Mouse (Mus musculus) MEL (cell line): ENCODE results near the gene Ndel1. TPM values are rescaled to one million over a fixed set of nuclear protein-coding genes. Genes with fewer than 3 reads are reported as not detected.

ENCODE experiments used
- DNase-seq: peaks from one replicate; pipeline ENCODE4 v3.0.0; 2011; ENCODE audit warnings: low read depth, low spot score
- H3K27ac ChIP-seq: 2 replicates; pipeline ENCODE4 v1.5.1; 2012; ENCODE audit warnings: low read depth, mild to moderate bottlenecking, control low read depth, low read length, moderate library complexity; ENCODE audit not compliant: control insufficient read depth
- H3K27me3 ChIP-seq, 2 experiments: fragments of 150-350 bp in 1 of 2; sonication (generic) in 1 of 2; 2 replicates each; pipeline ENCODE4 v1.6.1; 2012; ENCODE audit warnings: low read length in 2 of 2, mild to moderate bottlenecking in 2 of 2, improper control_type of control experiment in 1 of 2, moderate library complexity in 1 of 2; ENCODE audit not compliant: insufficient read depth in 2 of 2, control insufficient read depth in 1 of 2
- H3K36me3 ChIP-seq, 2 experiments: 2 replicates each; pipeline ENCODE4 v1.6.1; 2012 to 2014; ENCODE audit warnings: low read length in 2 of 2, improper control_type of control experiment in 1 of 2, inconsistent platforms in 1 of 2, mild to moderate bottlenecking in 1 of 2; ENCODE audit not compliant: insufficient read depth in 2 of 2, control insufficient read depth in 1 of 2
- H3K4me1 ChIP-seq, 2 experiments: fragments of 150-350 bp in 1 of 2; sonication (generic) in 1 of 2; 2 replicates each; pipeline ENCODE4 v1.6.1; 2012; ENCODE audit warnings: low read length in 2 of 2, improper control_type of control experiment in 1 of 2, mild to moderate bottlenecking in 1 of 2; ENCODE audit not compliant: insufficient read depth in 2 of 2, control insufficient read depth in 1 of 2
- H3K4me3 ChIP-seq, 2 experiments: fragments of 150-350 bp in 1 of 2; sonication (generic) in 1 of 2; 2 replicates each; pipeline ENCODE4 v1.5.1; 2012; ENCODE audit warnings: low read depth in 2 of 2, low read length in 2 of 2, mild to moderate bottlenecking in 2 of 2, moderate library complexity in 2 of 2, control low read depth in 1 of 2, improper control_type of control experiment in 1 of 2; ENCODE audit not compliant: control insufficient read depth in 1 of 2, insufficient read depth in 1 of 2
- H3K79me2 ChIP-seq: 2 replicates; pipeline ENCODE4 v1.6.1; 2012; ENCODE audit warnings: mild to moderate bottlenecking, low read length, moderate library complexity; ENCODE audit not compliant: control insufficient read depth, poor library complexity, insufficient read depth
- H3K9ac ChIP-seq: 2 replicates; pipeline ENCODE4 v1.6.1; 2012; ENCODE audit warnings: low read depth, mild to moderate bottlenecking, control low read depth, low read length, moderate library complexity; ENCODE audit not compliant: control insufficient read depth, poor library complexity, severe bottlenecking
- H3K9me3 ChIP-seq: fragments of 150-350 bp; sonication (generic); replicated peaks from 2 replicates; pipeline ENCODE4 v1.6.1; 2012; ENCODE audit warnings: mild to moderate bottlenecking, low read length, improper control_type of control experiment, moderate library complexity; ENCODE audit not compliant: insufficient read depth
- BHLHE40 ChIP-seq: IDR thresholded peaks from 2 replicates; pipeline ENCODE4 v1.6.1; 2012; ENCODE audit warnings: low read depth, mild to moderate bottlenecking, inconsistent platforms, low read length, improper control_type of control experiment, borderline replicate concordance
- CHD1 ChIP-seq: IDR thresholded peaks from 2 replicates; pipeline ENCODE4 v1.6.1; 2012; ENCODE audit warnings: low read depth, mild to moderate bottlenecking, inconsistent platforms, low read length, improper control_type of control experiment
- CTCF ChIP-seq, 3 experiments: IDR thresholded peaks in 2 of 3; conservative IDR thresholded peaks in 1 of 3; 2 replicates each; pipeline ENCODE4 v1.5.1; 2011 to 2012; ENCODE audit warnings: low read length in 3 of 3, low read depth in 2 of 3, mild to moderate bottlenecking in 2 of 3, improper control_type of control experiment in 1 of 3, inconsistent platforms in 1 of 3, mixed read lengths in 1 of 3, moderate library complexity in 1 of 3; ENCODE audit not compliant: control insufficient read depth in 1 of 3, insufficient read depth in 1 of 3, poor library complexity in 1 of 3, severe bottlenecking in 1 of 3
- E2F4 ChIP-seq: IDR thresholded peaks from 2 replicates; pipeline ENCODE4 v1.6.1; 2011; ENCODE audit warnings: low read depth, low read length, improper control_type of control experiment, borderline replicate concordance
- ELF1 ChIP-seq: IDR thresholded peaks from 2 replicates; pipeline ENCODE4 v1.6.1; 2014; ENCODE audit warnings: low read depth, mild to moderate bottlenecking, inconsistent platforms, low read length, improper control_type of control experiment, moderate library complexity
- EP300 ChIP-seq, 2 experiments: IDR thresholded peaks; 2 replicates each; pipeline ENCODE4 v1.6.1; 2011; ENCODE audit warnings: improper control_type of control experiment in 2 of 2, low read length in 2 of 2, low read depth in 1 of 2, mild to moderate bottlenecking in 1 of 2
- ETS1 ChIP-seq: IDR thresholded peaks from 2 replicates; pipeline ENCODE4 v1.6.1; 2012; ENCODE audit warnings: low read depth, mild to moderate bottlenecking, inconsistent platforms, low read length, improper control_type of control experiment, moderate library complexity
- GABPA ChIP-seq: IDR thresholded peaks from 2 replicates; pipeline ENCODE4 v1.6.1; 2012; ENCODE audit warnings: low read depth, mild to moderate bottlenecking, inconsistent platforms, low read length, improper control_type of control experiment, moderate library complexity
- GATA1 ChIP-seq: IDR thresholded peaks from 2 replicates; pipeline ENCODE4 v1.6.1; 2011; ENCODE audit warnings: low read depth, low read length, improper control_type of control experiment
- HCFC1 ChIP-seq: IDR thresholded peaks from 2 replicates; pipeline ENCODE4 v1.6.1; 2012; ENCODE audit warnings: low read depth, mild to moderate bottlenecking, inconsistent platforms, low read length, improper control_type of control experiment, moderate library complexity
- KAT2A ChIP-seq: conservative IDR thresholded peaks from 2 replicates; pipeline ENCODE4 v1.6.1; 2012; ENCODE audit warnings: low read depth, low read length, improper control_type of control experiment, inconsistent platforms
- MAFK ChIP-seq: IDR thresholded peaks from 2 replicates; pipeline ENCODE4 v1.6.1; 2011; ENCODE audit warnings: low read depth, mild to moderate bottlenecking, low read length, improper control_type of control experiment, borderline replicate concordance
- MAX ChIP-seq: IDR thresholded peaks from 2 replicates; pipeline ENCODE4 v1.6.1; 2011; ENCODE audit warnings: low read length, improper control_type of control experiment
- MAZ ChIP-seq: IDR thresholded peaks from 2 replicates; pipeline ENCODE4 v1.6.1; 2012; ENCODE audit warnings: low read depth, mild to moderate bottlenecking, inconsistent platforms, low read length, improper control_type of control experiment
- MEF2A ChIP-seq: IDR thresholded peaks from 2 replicates; pipeline ENCODE4 v1.6.1; 2014; ENCODE audit warnings: low read depth, mild to moderate bottlenecking, inconsistent platforms, low read length, improper control_type of control experiment; ENCODE audit not compliant: poor library complexity, insufficient replicate concordance, severe bottlenecking; ENCODE audit errors: extremely low read depth
- MXI1 ChIP-seq: IDR thresholded peaks from 2 replicates; pipeline ENCODE4 v1.6.1; 2011; ENCODE audit warnings: mild to moderate bottlenecking, low read depth, low read length, improper control_type of control experiment
- MYB ChIP-seq: IDR thresholded peaks from 2 replicates; pipeline ENCODE4 v1.6.1; 2011; ENCODE audit warnings: mild to moderate bottlenecking, low read depth, low read length, improper control_type of control experiment
- MYC ChIP-seq: IDR thresholded peaks from 2 replicates; pipeline ENCODE4 v1.6.1; 2011; ENCODE audit warnings: low read depth, mild to moderate bottlenecking, low read length, improper control_type of control experiment, moderate library complexity
- NRF1 ChIP-seq: IDR thresholded peaks from 2 replicates; pipeline ENCODE4 v1.6.1; 2014; ENCODE audit warnings: low read depth, mild to moderate bottlenecking, inconsistent platforms, low read length, improper control_type of control experiment, moderate library complexity; ENCODE audit not compliant: poor library complexity, insufficient read depth, severe bottlenecking
- POLR2A ChIP-seq, 2 experiments: IDR thresholded peaks; 2 replicates each; pipeline ENCODE4 v1.6.1; 2011 to 2012; ENCODE audit warnings: low read length in 2 of 2, mild to moderate bottlenecking in 2 of 2, control low read depth in 1 of 2, improper control_type of control experiment in 1 of 2, low read depth in 1 of 2, moderate library complexity in 1 of 2; ENCODE audit not compliant: control insufficient read depth in 1 of 2, insufficient read depth in 1 of 2, poor library complexity in 1 of 2
- POLR2AphosphoS2 ChIP-seq: IDR thresholded peaks from 2 replicates; pipeline ENCODE4 v1.6.1; 2011; ENCODE audit warnings: low read length, improper control_type of control experiment
- POLR2AphosphoS5 ChIP-seq: IDR thresholded peaks from 2 replicates; pipeline ENCODE4 v1.6.1; 2012; ENCODE audit warnings: low read depth, borderline replicate concordance, mild to moderate bottlenecking, inconsistent platforms, low read length, moderate library complexity, mixed read lengths
- RAD21 ChIP-seq: IDR thresholded peaks from 2 replicates; pipeline ENCODE4 v1.6.1; 2011; ENCODE audit warnings: mild to moderate bottlenecking, low read depth, low read length, improper control_type of control experiment
- SIN3A ChIP-seq: IDR thresholded peaks from 2 replicates; pipeline ENCODE4 v1.6.1; 2012; ENCODE audit warnings: low read length, improper control_type of control experiment, inconsistent platforms
- SMC3 ChIP-seq: IDR thresholded peaks from 2 replicates; pipeline ENCODE4 v1.6.1; 2011; ENCODE audit warnings: low read depth, low read length, improper control_type of control experiment
- TAL1 ChIP-seq: IDR thresholded peaks from 2 replicates; pipeline ENCODE4 v1.6.1; 2012; ENCODE audit warnings: mild to moderate bottlenecking, inconsistent platforms, low read length, moderate library complexity, mixed read lengths
- TBP ChIP-seq: IDR thresholded peaks from 2 replicates; pipeline ENCODE4 v1.8.0; 2011; ENCODE audit warnings: low read depth, low read length, improper control_type of control experiment
- TCF12 ChIP-seq: IDR thresholded peaks from 2 replicates; pipeline ENCODE4 v1.6.1; 2014; ENCODE audit warnings: low read depth, mild to moderate bottlenecking, inconsistent platforms, low read length, improper control_type of control experiment, moderate library complexity
- UBTF ChIP-seq: IDR thresholded peaks from 2 replicates; pipeline ENCODE4 v1.6.1; 2012; ENCODE audit warnings: low read depth, mild to moderate bottlenecking, inconsistent platforms, low read length, improper control_type of control experiment, moderate library complexity, borderline replicate concordance; ENCODE audit not compliant: insufficient read depth
- USF1 ChIP-seq: IDR thresholded peaks from 2 replicates; pipeline ENCODE4 v1.6.1; 2014; ENCODE audit warnings: low read depth, mild to moderate bottlenecking, inconsistent platforms, low read length, improper control_type of control experiment, moderate library complexity
- ZKSCAN1 ChIP-seq: IDR thresholded peaks from 2 replicates; pipeline ENCODE4 v1.6.1; 2012; ENCODE audit warnings: low read depth, mild to moderate bottlenecking, inconsistent platforms, low read length, improper control_type of control experiment, moderate library complexity
- ZMIZ1 ChIP-seq: IDR thresholded peaks from 2 replicates; pipeline ENCODE4 v1.6.1; 2012; ENCODE audit warnings: low read depth, mild to moderate bottlenecking, inconsistent platforms, low read length, improper control_type of control experiment, moderate library complexity
- ZNF384 ChIP-seq: IDR thresholded peaks from 2 replicates; pipeline ENCODE4 v1.6.1; 2012; ENCODE audit warnings: low read depth, mild to moderate bottlenecking, inconsistent platforms, low read length, improper control_type of control experiment
- polyA plus RNA-seq, 2 experiments: library from polyadenylated mRNA; stranded (reverse) in 1 of 2; unstranded in 1 of 2; fragments of >175 nt in 1 of 2; fragments of >200 nt in 1 of 2; gene quantifications; 2 replicates each; pipeline versions ENCODE4 v1.2.1 to v1.2.4; 2012; ENCODE audit warnings: low replicate concordance in 2 of 2, low read depth in 1 of 2; ENCODE audit not compliant: insufficient read length in 2 of 2, insufficient read depth in 1 of 2, missing spikeins in 1 of 2
- total RNA-seq: library from RNA; depleted of rRNA; stranded (reverse); fragments of 300-350 nt; gene quantifications from 2 replicates; pipeline ENCODE4 v1.2.3, GENCODE M21; 2012

Gene Ndel1
- total and polyA plus RNA-seq, 3 experiments = 55.0 to 70.7 (median 61.2) TPM

DNA sequence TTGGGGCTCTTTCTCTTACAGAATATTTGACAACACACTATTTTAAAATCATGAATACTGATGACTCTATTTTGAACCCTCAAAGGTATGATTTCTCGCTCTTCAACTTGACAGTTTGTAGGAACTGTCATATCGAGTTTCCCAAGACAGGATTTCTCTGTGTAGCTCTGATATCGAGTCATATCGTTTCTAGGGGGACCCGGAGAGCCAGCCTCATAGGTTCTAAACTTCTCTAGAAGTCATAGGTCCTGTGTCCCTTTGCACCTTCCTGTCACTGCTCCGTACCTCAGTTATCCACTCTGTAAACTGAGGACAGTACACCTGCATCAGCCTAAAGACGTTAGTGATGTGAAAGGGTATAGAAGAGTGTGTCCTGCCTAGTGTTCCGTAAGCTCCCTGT lies 28.2 kb upstream of the Ndel1 start (continued):
- no peak for TF ChIP-seq E2F4
- no peak for TF ChIP-seq MAFK
- TF ChIP-seq ETS1 = peak; percentile 50; the same call in 1 of the 2 replicates
- no peak for TF ChIP-seq ZKSCAN1
- TF ChIP-seq CHD1 = no peak
- TF ChIP-seq MXI1 = peak; percentile 27
- no peak for TF ChIP-seq CTCF (IDR thresholded peaks at IDR 0.05 in 2 of 3, conservative IDR thresholded peaks at IDR 0.05 in 1 of 3; ENCODE audit: control insufficient read depth in 1 of 3, insufficient read depth in 1 of 3, low read depth in 2 of 3, low read length in 3 of 3, poor library complexity in 1 of 3, severe bottlenecking in 1 of 3)
- no peak for TF ChIP-seq POLR2AphosphoS5
- TF ChIP-seq BHLHE40 = no peak
- no peak for TF ChIP-seq RAD21
- peak; percentile 86 to 92 for TF ChIP-seq EP300 (IDR thresholded peaks at IDR 0.05; ENCODE audit: low read depth in 1 of 2, low read length in 2 of 2)
- peak; percentile 79 for TF ChIP-seq MYB
- TF ChIP-seq NRF1 = no peak
- no peak for TF ChIP-seq MEF2A
- peak; percentile 87 for TF ChIP-seq GATA1
- no peak for TF ChIP-seq ZNF384

DNA sequence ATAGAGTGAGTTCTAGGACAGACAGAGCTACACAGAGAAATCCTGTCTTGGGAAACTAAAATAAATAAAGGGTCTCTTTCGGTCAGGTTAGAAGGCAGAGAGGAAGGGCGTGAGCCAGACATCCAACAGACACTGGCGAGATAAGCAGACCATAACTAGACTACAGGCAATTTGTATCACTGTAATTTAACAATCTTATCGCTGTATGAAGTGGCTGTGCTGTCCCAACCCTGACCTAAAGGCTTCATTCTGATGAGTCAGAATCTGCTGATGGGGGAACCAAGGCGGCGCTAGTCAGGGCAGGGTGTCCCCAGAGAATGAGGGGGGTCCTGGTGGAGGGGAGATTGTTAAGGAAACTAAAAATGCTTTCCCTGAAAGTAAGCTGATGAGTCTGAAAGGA lies 27.1 kb upstream of the Ndel1 start:
- Histone ChIP-seq H3K27ac (peak overlapping the region; percentile 92), H3K4me3 (peak overlapping the region; percentile 37 to 55), H3K79me2 (peaks cover 21% of the 10 kb centered on the region), H3K27me3 (no peaks in the 10 kb centered on the region), H3K36me3 (peaks cover 13 to 41% of the 10 kb centered on the region in 2 experiments), H3K9me3 (no peaks in the 10 kb centered on the region), H3K4me1 (peaks cover 3 to 45% of the 10 kb centered on the region in 2 experiments; a peak in 3 of 4 replicates), H3K9ac (peak overlapping the region; percentile 55)
- DNase-seq = peak; percentile 80
- TF ChIP-seq CHD1 (no peak), TCF12 (peak; percentile 71), USF1 (no peak), KAT2A (no peak), MEF2A (no peak), ETS1 (peak; percentile 91), UBTF (no peak), GABPA (no peak), POLR2A (IDR thresholded peaks at IDR 0.05; ENCODE audit: control insufficient read depth in 1 of 2, insufficient read depth in 1 of 2, low read depth in 1 of 2, low read length in 2 of 2, poor library complexity in 1 of 2) (peak in 1 of 2 experiments; percentile 38; a peak in 1 of 4 replicates), MYB (peak; percentile 62), ZKSCAN1 (no peak), ZMIZ1 (no peak), BHLHE40 (no peak), MAZ (no peak), SMC3 (no peak), TAL1 (peak; percentile 64), MYC (0 out of 2 replicates have a peak, but pooled peaks have one; percentile 1), MAFK (peak; percentile 75; the same call in 1 of the 2 replicates), MAX (no peak; the same call in 1 of the 2 replicates), SIN3A (peak; percentile 60; the same call in 1 of the 2 replicates), TBP (peak; percentile 69), NRF1 (no peak), ELF1 (no peak), GATA1 (peak; percentile 98), POLR2AphosphoS2 (no peak), CTCF (IDR thresholded peaks at IDR 0.05 in 2 of 3, conservative IDR thresholded peaks at IDR 0.05 in 1 of 3; ENCODE audit: control insufficient read depth in 1 of 3, insufficient read depth in 1 of 3, low read depth in 2 of 3, low read length in 3 of 3, poor library complexity in 1 of 3, severe bottlenecking in 1 of 3) (no peak), HCFC1 (no peak), E2F4 (no peak)
